Mouse (Mus musculus): ENCODE measurements around the gene Gm9903. TPM values are rescaled to one million over a fixed set of nuclear protein-coding genes. Genes with fewer than 3 reads are reported as not detected.

Gm9903 gene
- total RNA-seq (2012; rRNA removed) (0.08 and 0.21 TPM in 2 replicates), total RNA-seq (2014; rRNA removed) (0.16 and 0.22 TPM in 2 replicates), polyA plus RNA-seq (2012; ENCODE audit: insufficient read length, low read depth) (0.26 TPM in 1 of 2 replicates, not detected in the other)

GRCm38 (mm10) chr5:33629301-33629987, at the start of gene Gm9903, which contains the start of gene Fam53a:
TSS of gene Gm9903 (plus strand) at chr5:33629925.
TSS of gene Fam53a (minus strand) at chr5:33629635.
- dilution Hi-C loops (cut with MboI; ENCODE audit: extremely low pct_ligation_motif_present, extremely low pct_unique_long_range_greater_than_20kb, low sequenced_read_pairs) = no loop called here

GRCm38 (mm10) chr5:33580336-33580735, 49.4 kb upstream of the Gm9903 start:
- Histone ChIP-seq H3K4me2 (ENCODE audit: insufficient read depth, low read depth, poor library complexity, severe bottlenecking) (no peak overlapping the region), H3K36me3 (replicated peaks in 1 of 2; ENCODE audit: control insufficient read depth in 1 of 2, insufficient read depth in 1 of 2, low read length in 1 of 2) (no peaks in the 10 kb centered on the region), H3K27me3 (replicated peaks) (peaks cover 26% of the 10 kb centered on the region), H3K4me1 (ENCODE audit: control insufficient read depth in 1 of 2, insufficient read depth in 2 of 2) (no peaks in the 10 kb centered on the region), H3K9me3 (replicated peaks; ENCODE audit: low read length) (no peaks in the 10 kb centered on the region), H3K79me2 (replicated peaks; ENCODE audit: control insufficient read depth, extremely low read depth, insufficient read depth, poor library complexity, severe bottlenecking) (no peaks in the 10 kb centered on the region), H3K9ac (ENCODE audit: insufficient read depth, low read depth) (no peak overlapping the region), H3K4me3 (replicated peaks in 1 of 3; ENCODE audit: low read depth in 2 of 3, low read length in 2 of 3, poor library complexity in 1 of 3) (no peak overlapping the region), H3K27ac (ENCODE audit: insufficient read depth, low read depth) (no peak overlapping the region)
- no peak for DNase-seq (ENCODE audit: extremely low read depth)
- in situ Hi-C loops (cut with MboI; ENCODE audit: low pct_ligation_motif_present, low pct_unique_long_range_greater_than_20kb, low sequenced_read_pairs) = loop anchor here (25.0 kb wide), 1 partner anchor 318 kb away; the partner anchor contains the start of gene Ctbp1
- dilution Hi-C loops (cut with MboI; ENCODE audit: extremely low pct_ligation_motif_present, extremely low pct_unique_long_range_greater_than_20kb, low sequenced_read_pairs) = no loop called here
- TF ChIP-seq KAT2A (IDR thresholded peaks at IDR 0.05; ENCODE audit: insufficient replicate concordance, low read length) = no peak
- TF ChIP-seq IRF4 (IDR thresholded peaks at IDR 0.05; ENCODE audit: low read depth, low read length) = no peak
- no peak for TF ChIP-seq ZNF384 (IDR thresholded peaks at IDR 0.05; ENCODE audit: low read depth, low read length)
- no peak for TF ChIP-seq CTCF (conservative IDR thresholded peaks at IDR 0.05 in 1 of 2, IDR thresholded peaks at IDR 0.05 in 1 of 2; ENCODE audit: low read depth in 2 of 2, low read length in 2 of 2)
- TF ChIP-seq CHD2 (IDR thresholded peaks at IDR 0.05; ENCODE audit: low read length) = no peak
- no peak for TF ChIP-seq MAZ (IDR thresholded peaks at IDR 0.05; ENCODE audit: low read depth, low read length)

More at GRCm38 (mm10) chr5:33629301-33629987, at the start of gene Gm9903, which contains the start of gene Fam53a:
- Histone ChIP-seq H3K4me3 (replicated peaks in 1 of 3; ENCODE audit: low read depth in 2 of 3, low read length in 2 of 3, poor library complexity in 1 of 3) (peak within 1 kb of the TSS; percentile 82 to 92 (median 86)), H3K9ac (ENCODE audit: insufficient read depth, low read depth) (peak within 1 kb of the TSS; percentile 88), H3K27ac (ENCODE audit: insufficient read depth, low read depth) (peak within 1 kb of the TSS; percentile 96), H3K79me2 (replicated peaks; ENCODE audit: control insufficient read depth, extremely low read depth, insufficient read depth, poor library complexity, severe bottlenecking) (peaks cover 10% of the 10 kb centered on the region), H3K4me1 (ENCODE audit: control insufficient read depth in 1 of 2, insufficient read depth in 2 of 2) (peaks cover 3 to 43% of the 10 kb centered on the region in 2 experiments; a peak in 3 of 4 replicates), H3K36me3 (replicated peaks in 1 of 2; ENCODE audit: control insufficient read depth in 1 of 2, insufficient read depth in 1 of 2, low read length in 1 of 2) (peaks cover 0 to 23% of the 10 kb centered on the region in 2 experiments), H3K9me3 (replicated peaks; ENCODE audit: low read length) (no peaks in the 10 kb centered on the region), H3K4me2 (ENCODE audit: insufficient read depth, low read depth, poor library complexity, severe bottlenecking) (peak within 1 kb of the TSS; percentile 60), H3K27me3 (replicated peaks) (no peaks in the 10 kb centered on the region)
- TF ChIP-seq MAFK (IDR thresholded peaks at IDR 0.05; ENCODE audit: insufficient replicate concordance, low read length) = no peak
- TF ChIP-seq UBTF (IDR thresholded peaks at IDR 0.05; ENCODE audit: low read depth, low read length) = no peak; the same call in 1 of the 2 replicates
- TF ChIP-seq NRF1 (IDR thresholded peaks at IDR 0.05; ENCODE audit: low read depth, low read length) = peak; percentile 78
- peak; percentile 49; the same call in 1 of the 2 replicates for TF ChIP-seq MYC (IDR thresholded peaks at IDR 0.05; ENCODE audit: low read depth, low read length)
- TF ChIP-seq IRF4 (IDR thresholded peaks at IDR 0.05; ENCODE audit: low read depth, low read length) = 0 out of 2 replicates have a peak, but pooled peaks have one; percentile 5
- TF ChIP-seq MEF2A (IDR thresholded peaks at IDR 0.05; ENCODE audit: borderline replicate concordance, low read depth, low read length) = 0 out of 2 replicates have a peak, but pooled peaks have one; percentile 48
- TF ChIP-seq RAD21 (IDR thresholded peaks at IDR 0.05; ENCODE audit: low read depth, low read length) = no peak
- TF ChIP-seq MAZ (IDR thresholded peaks at IDR 0.05; ENCODE audit: low read depth, low read length) = peak; percentile 80
- TF ChIP-seq ZKSCAN1 (IDR thresholded peaks at IDR 0.05; ENCODE audit: borderline replicate concordance, low read depth, low read length) = no peak; the same call in 1 of the 2 replicates
- peak; percentile 66; the same call in 1 of the 2 replicates for TF ChIP-seq TBP (conservative IDR thresholded peaks at IDR 0.05; ENCODE audit: low read depth, low read length)
- peak; percentile 26; the same call in 1 of the 2 replicates for TF ChIP-seq EP300 (IDR thresholded peaks at IDR 0.05; ENCODE audit: low read length)
- TF ChIP-seq USF1 (IDR thresholded peaks at IDR 0.05; ENCODE audit: low read depth, low read length) = peak; percentile 61
- no peak for TF ChIP-seq SIN3A (IDR thresholded peaks at IDR 0.05; ENCODE audit: low read length)
- TF ChIP-seq ZMIZ1 (IDR thresholded peaks at IDR 0.05; ENCODE audit: low read depth, low read length) = peak; percentile 97
- 0 out of 2 replicates have a peak, but pooled peaks have one; percentile 17 for TF ChIP-seq ETS1 (conservative IDR thresholded peaks at IDR 0.05; ENCODE audit: low read depth, low read length)
- TF ChIP-seq ZC3H11A (IDR thresholded peaks at IDR 0.05; ENCODE audit: low read depth, low read length) = no peak
- TF ChIP-seq JUN (IDR thresholded peaks at IDR 0.05; ENCODE audit: insufficient read depth, low read depth, low read length) = no peak
- TF ChIP-seq BHLHE40 (IDR thresholded peaks at IDR 0.05; ENCODE audit: low read depth, low read length) = peak; percentile 9; the same call in 1 of the 2 replicates
- peak; percentile 98 for TF ChIP-seq NELFE (IDR thresholded peaks at IDR 0.05; ENCODE audit: low read depth, low read length)
- TF ChIP-seq SMC3 (IDR thresholded peaks at IDR 0.05; ENCODE audit: low read depth, low read length) = no peak
- no peak for TF ChIP-seq GABPA (IDR thresholded peaks at IDR 0.05; ENCODE audit: insufficient replicate concordance, low read depth, low read length)
- TF ChIP-seq CHD2 (IDR thresholded peaks at IDR 0.05; ENCODE audit: low read length) = no peak; the same call in 1 of the 2 replicates
- TF ChIP-seq JUND (conservative IDR thresholded peaks at IDR 0.05; ENCODE audit: low read depth, low read length) = no peak
- peak; percentile 58 for TF ChIP-seq HCFC1 (IDR thresholded peaks at IDR 0.05; ENCODE audit: low read depth, low read length)
- no peak for TF ChIP-seq USF2 (conservative IDR thresholded peaks at IDR 0.05; ENCODE audit: low read depth, low read length)
- no peak; the same call in 1 of the 2 replicates for TF ChIP-seq RCOR1 (conservative IDR thresholded peaks at IDR 0.05; ENCODE audit: low read depth, low read length)
- 0 out of 2 replicates have a peak, but pooled peaks have one; percentile 44 for TF ChIP-seq KAT2A (IDR thresholded peaks at IDR 0.05; ENCODE audit: insufficient replicate concordance, low read length)
- TF ChIP-seq PAX5 (IDR thresholded peaks at IDR 0.05; ENCODE audit: low read length) = no peak
- no peak for TF ChIP-seq CHD1 (IDR thresholded peaks at IDR 0.05; ENCODE audit: low read depth, low read length)
- TF ChIP-seq MXI1 (IDR thresholded peaks at IDR 0.05; ENCODE audit: low read depth, low read length) = peak; percentile 56; the same call in 1 of the 2 replicates
- no peak for TF ChIP-seq E2F4 (IDR thresholded peaks at IDR 0.05; ENCODE audit: insufficient replicate concordance, low read depth, low read length)
- no peak for TF ChIP-seq ZNF384 (IDR thresholded peaks at IDR 0.05; ENCODE audit: low read depth, low read length)
- peak; percentile 91; the same call in 1 of the 2 replicates for TF ChIP-seq POLR2AphosphoS2 (IDR thresholded peaks at IDR 0.05; ENCODE audit: low read depth, low read length)
- TF ChIP-seq MAX (IDR thresholded peaks at IDR 0.05; ENCODE audit: low read length) = 0 out of 2 replicates have a peak, but pooled peaks have one; percentile 59
- peak; percentile 98 for TF ChIP-seq POLR2A (IDR thresholded peaks at IDR 0.05; ENCODE audit: low read depth, low read length)
- peak; percentile 70 for TF ChIP-seq TCF12 (IDR thresholded peaks at IDR 0.05; ENCODE audit: low read depth, low read length)
- TF ChIP-seq ELF1 (IDR thresholded peaks at IDR 0.05; ENCODE audit: low read depth, low read length) = peak; percentile 83
- TF ChIP-seq CTCF (conservative IDR thresholded peaks at IDR 0.05 in 1 of 2, IDR thresholded peaks at IDR 0.05 in 1 of 2; ENCODE audit: low read depth in 2 of 2, low read length in 2 of 2) = no peak
- in situ Hi-C loops (cut with MboI; ENCODE audit: low pct_ligation_motif_present, low pct_unique_long_range_greater_than_20kb, low sequenced_read_pairs) = no loop called here
- DNase-seq (ENCODE audit: extremely low read depth) = peak; percentile 95

Data from CH12.LX (cell line).